Mouse (Mus musculus) CH12.LX (cell line): ENCODE results near the gene Atxn7l3.

Source experiments
- CTCF ChIP-seq, 2 experiments: IDR thresholded peaks in 1 of 2; conservative IDR thresholded peaks in 1 of 2; 2 replicates each; pipeline ENCODE4 v1.5.1; 2011 to 2012; ENCODE audit warnings: low read depth in 2 of 2, low read length in 2 of 2, improper control_type of control experiment in 1 of 2, inconsistent platforms in 1 of 2, mild to moderate bottlenecking in 1 of 2, moderate library complexity in 1 of 2
- EP300 ChIP-seq: IDR thresholded peaks from 2 replicates; pipeline ENCODE4 v1.6.1; 2011; ENCODE audit warnings: low read length, improper control_type of control experiment
- IRF4 ChIP-seq: IDR thresholded peaks from 2 replicates; pipeline ENCODE4 v1.6.1; 2014; ENCODE audit warnings: low read depth, mild to moderate bottlenecking, inconsistent platforms, low read length, improper control_type of control experiment
- MAFK ChIP-seq: IDR thresholded peaks from 2 replicates; pipeline ENCODE4 v1.6.1; 2011; ENCODE audit warnings: low read length, improper control_type of control experiment; ENCODE audit not compliant: insufficient replicate concordance
- MAX ChIP-seq: IDR thresholded peaks from 2 replicates; pipeline ENCODE4 v1.6.1; 2011; ENCODE audit warnings: low read length, improper control_type of control experiment
- MYC ChIP-seq: IDR thresholded peaks from 2 replicates; pipeline ENCODE4 v1.6.1; 2011; ENCODE audit warnings: low read depth, mild to moderate bottlenecking, improper control_type of control experiment, low read length
- NRF1 ChIP-seq: IDR thresholded peaks from 2 replicates; pipeline ENCODE4 v1.6.1; 2014; ENCODE audit warnings: low read depth, mild to moderate bottlenecking, inconsistent platforms, low read length, improper control_type of control experiment, moderate library complexity
- PAX5 ChIP-seq: IDR thresholded peaks from 2 replicates; pipeline ENCODE4 v1.6.1; 2012; ENCODE audit warnings: low read length, inconsistent platforms, mixed read lengths
- POLR2A ChIP-seq: IDR thresholded peaks from 2 replicates; pipeline ENCODE4 v1.6.1; 2011; ENCODE audit warnings: low read depth, mild to moderate bottlenecking, improper control_type of control experiment, low read length
- RAD21 ChIP-seq: IDR thresholded peaks from 2 replicates; pipeline ENCODE4 v1.6.1; 2011; ENCODE audit warnings: low read depth, mild to moderate bottlenecking, low read length, improper control_type of control experiment, moderate library complexity
- RCOR1 ChIP-seq: conservative IDR thresholded peaks from 2 replicates; pipeline ENCODE4 v1.6.1; 2012; ENCODE audit warnings: low read depth, mild to moderate bottlenecking, inconsistent platforms, low read length, improper control_type of control experiment
- TCF12 ChIP-seq: IDR thresholded peaks from 2 replicates; pipeline ENCODE4 v1.6.1; 2014; ENCODE audit warnings: low read depth, mild to moderate bottlenecking, inconsistent platforms, low read length, improper control_type of control experiment

- TF ChIP-seq MAFK (no peak), RCOR1 (no peak), CTCF (conservative IDR thresholded peaks at IDR 0.05 in 1 of 2, IDR thresholded peaks at IDR 0.05 in 1 of 2; ENCODE audit: low read depth in 2 of 2, low read length in 2 of 2) (no peak), PAX5 (no peak), EP300 (no peak), NRF1 (no peak), TCF12 (no peak), RAD21 (no peak), POLR2A (no peak), MYC (no peak), IRF4 (no peak), MAX (no peak)
Measured at GRCm38 (mm10) chr11:102277754-102278153, 18.7 kb downstream of the Atxn7l3 start.
